Mouse (Mus musculus) myocyte (in vitro differentiated cells): ENCODE measurements around the gene Lrrc61. TPM values are rescaled to one million over a fixed set of nuclear protein-coding genes. Genes with fewer than 3 reads are reported as not detected.

Experiments used
- H3K27me3 ChIP-seq: one replicate; pipeline ENCODE4 v1.6.1; 2011; ENCODE audit not compliant: control insufficient read depth, insufficient read depth, insufficient read length
- H3K36me3 ChIP-seq: one replicate; pipeline ENCODE4 v1.6.1; 2011; ENCODE audit not compliant: control insufficient read depth, insufficient read depth
- H3K4me2 ChIP-seq: one replicate; pipeline ENCODE4 v1.6.1; 2011; ENCODE audit warnings: low read depth, control low read depth
- H3K4me3 ChIP-seq: one replicate; pipeline ENCODE4 v1.5.1; 2011; ENCODE audit warnings: mild to moderate bottlenecking, control low read depth, moderate library complexity
- H3K79me2 ChIP-seq: one replicate; pipeline ENCODE4 v1.6.1; 2011; ENCODE audit not compliant: control insufficient read depth, insufficient read depth
- H3ac ChIP-seq: one replicate; pipeline ENCODE4 v1.6.1; 2011; ENCODE audit not compliant: control insufficient read depth, insufficient read length
- CEBPB ChIP-seq: IDR thresholded peaks from 2 replicates; pipeline ENCODE4 v1.6.1; 2011; ENCODE audit warnings: mild to moderate bottlenecking, moderate library complexity; ENCODE audit not compliant: poor library complexity, insufficient read depth, severe bottlenecking
- E2F4 ChIP-seq: IDR thresholded peaks from one replicate; pipeline ENCODE4 v1.6.1; 2011; ENCODE audit warnings: mild to moderate bottlenecking, control low read depth, moderate library complexity; ENCODE audit not compliant: insufficient read depth
- MAX ChIP-seq: IDR thresholded peaks from one replicate; pipeline ENCODE4 v1.6.1; 2011; ENCODE audit warnings: low read depth, mild to moderate bottlenecking, control low read depth
- MYOD1 ChIP-seq, 3 experiments: IDR thresholded peaks; one replicate each; pipeline ENCODE4 v1.6.1; 2011; ENCODE audit warnings: control low read depth in 2 of 3, low read depth in 2 of 3, mild to moderate bottlenecking in 2 of 3, moderate library complexity in 1 of 3; ENCODE audit not compliant: insufficient read length in 2 of 3, control insufficient read depth in 1 of 3
- MYOG ChIP-seq, 3 experiments: IDR thresholded peaks; one replicate each; pipeline ENCODE4 v1.6.1; 2011; ENCODE audit warnings: control low read depth in 2 of 3, low read depth in 2 of 3, mild to moderate bottlenecking in 2 of 3; ENCODE audit not compliant: insufficient read length in 2 of 3, control insufficient read depth in 1 of 3, insufficient read depth in 1 of 3
- POLR2A ChIP-seq: IDR thresholded peaks from one replicate; pipeline ENCODE4 v1.6.1; 2011; ENCODE audit warnings: low read depth, mild to moderate bottlenecking, control low read depth, moderate library complexity; ENCODE audit not compliant: insufficient read length
- POLR2AphosphoS2 ChIP-seq: IDR thresholded peaks from one replicate; pipeline ENCODE4 v1.6.1; 2011; ENCODE audit warnings: low read depth, control low read depth; ENCODE audit not compliant: insufficient read length
- REST ChIP-seq: IDR thresholded peaks from one replicate; pipeline ENCODE4 v1.6.1; 2011; ENCODE audit warnings: mild to moderate bottlenecking, control low read depth, moderate library complexity; ENCODE audit not compliant: insufficient read depth, insufficient read length
- SRF ChIP-seq: IDR thresholded peaks from one replicate; pipeline ENCODE4 v1.6.1; 2011; ENCODE audit warnings: low read depth; ENCODE audit not compliant: control insufficient read depth, insufficient read length
- TCF12 ChIP-seq: IDR thresholded peaks from one replicate; pipeline ENCODE4 v1.6.1; 2011; ENCODE audit warnings: mild to moderate bottlenecking, control low read depth; ENCODE audit not compliant: poor library complexity, insufficient read depth, severe bottlenecking
- TCF3 ChIP-seq: IDR thresholded peaks from one replicate; pipeline ENCODE4 v1.6.1; 2011; ENCODE audit warnings: low read depth, control low read depth; ENCODE audit not compliant: insufficient read length
- USF1 ChIP-seq: IDR thresholded peaks from one replicate; pipeline ENCODE4 v1.6.1; 2011; ENCODE audit warnings: low read depth, mild to moderate bottlenecking, control low read depth, moderate library complexity
- polyA plus RNA-seq: library from polyadenylated mRNA; unstranded; fragments of >200 nt; fragmentation: generic; extraction: Trizol; gene quantifications from one replicate; pipeline ENCODE4 v1.2.1, GENCODE M21; 2012; ENCODE audit warnings: missing spikeins

The Lrrc61 gene
- polyA plus RNA-seq, 1 experiment: 10.0 TPM

- no peak overlapping the region for H3ac ChIP-seq
- peaks cover 10% of the 10 kb centered on the region for H3K79me2 ChIP-seq
- peaks cover 14% of the 10 kb centered on the region for H3K36me3 ChIP-seq
- no peak overlapping the region for H3K4me3 ChIP-seq
- H3K27me3 ChIP-seq: no peaks in the 10 kb centered on the region
- peak overlapping the region; percentile 95 for H3K4me2 ChIP-seq
- no peak for TF ChIP-seq POLR2A
- no peak for TF ChIP-seq REST
- no peak for TF ChIP-seq SRF
- TF ChIP-seq CEBPB: no peak
- no peak for TF ChIP-seq USF1
- no peak for TF ChIP-seq MYOD1 (IDR thresholded peaks at IDR 0.05; ENCODE audit: control insufficient read depth in 1 of 3, insufficient read length in 2 of 3, low read depth in 2 of 3)
- no peak for TF ChIP-seq POLR2AphosphoS2
- TF ChIP-seq MYOG (IDR thresholded peaks at IDR 0.05; ENCODE audit: control insufficient read depth in 1 of 3, insufficient read depth in 1 of 3, insufficient read length in 2 of 3, low read depth in 2 of 3): no peak
- TF ChIP-seq MAX: no peak
- no peak for TF ChIP-seq TCF12
- no peak for TF ChIP-seq E2F4
- no peak for TF ChIP-seq TCF3
These were observed 46.0 kb downstream of the Lrrc61 start for GRCm38 (mm10) chr6:48600594-48600993.

DNA sequence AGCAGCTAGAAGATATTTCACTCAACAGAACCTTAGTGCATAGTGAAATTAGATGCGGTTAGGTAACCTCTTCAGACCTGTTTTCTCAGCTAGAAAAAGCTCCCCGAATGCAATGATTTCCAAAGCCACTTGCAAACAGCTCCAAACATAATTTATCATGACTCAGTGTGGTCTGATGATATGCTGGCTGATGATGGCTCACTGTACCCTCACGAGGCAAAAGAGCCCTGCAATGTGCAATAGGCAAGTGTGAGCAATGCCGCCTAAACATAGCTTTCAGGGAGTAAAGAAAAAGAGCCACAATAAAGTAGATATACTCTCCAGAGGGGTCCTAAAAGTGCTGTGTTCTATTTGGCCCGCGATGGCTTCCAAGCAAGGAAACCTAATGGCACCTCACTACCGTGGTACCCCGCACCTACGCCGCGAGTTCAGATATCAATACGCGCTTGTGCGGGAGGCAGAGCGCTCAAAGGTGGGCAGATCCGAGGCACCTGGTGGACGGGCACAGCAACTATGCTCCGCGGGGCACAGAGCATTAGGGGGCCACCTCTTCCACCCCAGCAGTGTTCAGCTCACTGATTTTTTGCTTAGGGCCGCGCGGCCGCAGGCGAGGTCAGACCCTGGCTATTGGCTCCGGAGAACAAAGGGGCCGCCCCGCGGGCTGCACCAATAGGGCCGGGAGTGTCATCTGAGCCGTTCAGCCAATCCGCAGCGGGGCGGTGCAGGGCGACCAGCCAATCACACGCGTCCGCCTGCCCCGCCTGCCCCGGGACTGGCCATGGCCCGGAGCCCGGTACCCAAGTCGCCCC lies 46.9 kb downstream of the Lrrc61 start, which contains the start of gene Zfp775:
TSS of gene Zfp775 (plus strand) at position 793 of the 809 bp plus-strand sequence.
- peak; percentile 78 for TF ChIP-seq POLR2A
- TF ChIP-seq REST: no peak
- TF ChIP-seq CEBPB: no peak
- TF ChIP-seq SRF: no peak
- no peak for TF ChIP-seq TCF3
- TF ChIP-seq TCF12: no peak
- TF ChIP-seq MYOG (IDR thresholded peaks at IDR 0.05; ENCODE audit: control insufficient read depth in 1 of 3, insufficient read depth in 1 of 3, insufficient read length in 2 of 3, low read depth in 2 of 3): no peak
- TF ChIP-seq POLR2AphosphoS2: peak; percentile 89
- TF ChIP-seq MAX: no peak
- Histone ChIP-seq H3K4me2 (peak within 1 kb of the TSS; percentile 95), H3K79me2 (peaks cover 5% of the 10 kb centered on the region), H3K4me3 (peak within 1 kb of the TSS; percentile 59), H3K36me3 (peaks cover 14% of the 10 kb centered on the region), H3ac (peak within 1 kb of the TSS; percentile 60), H3K27me3 (no peaks in the 10 kb centered on the region)

DNA sequence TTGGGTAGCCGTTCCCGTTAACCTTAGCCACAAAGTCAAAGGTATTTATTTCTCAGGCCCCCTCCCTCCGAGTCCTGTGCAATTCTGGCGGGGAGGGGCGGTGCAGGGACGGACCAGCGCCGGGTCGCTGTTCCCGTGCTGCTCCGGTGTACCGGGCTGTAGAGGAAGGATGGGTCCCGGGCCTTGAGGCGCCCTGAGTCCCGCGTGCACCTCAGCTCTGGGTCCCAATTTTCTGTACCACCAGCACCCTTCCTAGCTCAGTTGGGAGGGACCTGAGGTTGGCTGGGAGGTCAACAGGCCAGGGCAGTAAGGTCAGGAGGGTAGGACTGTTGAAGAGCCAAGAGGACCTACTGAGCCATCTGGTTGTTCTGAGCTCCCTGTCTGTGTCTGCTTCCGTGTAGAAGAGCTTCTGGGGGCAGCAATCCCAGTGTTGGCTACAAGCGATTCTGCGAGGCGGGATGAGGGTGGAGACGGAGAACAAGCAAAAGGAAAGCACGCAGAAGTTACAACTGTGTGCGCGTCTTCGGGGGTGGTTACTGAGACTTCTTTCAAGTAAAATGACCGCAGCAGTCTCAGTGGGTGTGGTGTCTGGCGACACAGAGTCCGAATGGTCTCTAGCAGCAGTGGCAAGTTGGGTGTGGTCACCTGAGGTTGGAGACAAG lies 47.6 kb downstream of the Lrrc61 start:
- H3K36me3 ChIP-seq: peaks cover 14% of the 10 kb centered on the region
- H3K27me3 ChIP-seq: no peaks in the 10 kb centered on the region

DNA sequence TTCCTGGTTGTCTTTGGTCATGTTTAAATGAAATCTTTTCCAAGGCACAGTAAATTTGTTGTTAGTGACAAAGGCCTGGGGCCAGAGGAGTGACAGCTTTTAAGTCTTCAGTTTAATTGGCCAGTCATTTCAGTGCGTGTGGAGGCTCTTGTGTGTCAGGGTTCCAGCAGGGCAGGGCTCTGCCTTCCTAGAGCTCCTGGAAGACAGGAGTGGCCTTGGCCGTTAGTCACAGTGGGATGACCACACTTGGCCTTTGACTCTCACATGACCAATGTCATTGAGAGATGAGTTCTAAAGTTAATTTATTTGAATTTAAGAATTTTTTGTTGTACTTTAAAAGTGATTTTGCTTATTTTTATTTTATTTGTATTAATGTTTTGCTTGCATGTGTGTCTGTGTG lies 53.5 kb downstream of the Lrrc61 start:
- Histone ChIP-seq H3K4me2 (no peak overlapping the region), H3K79me2 (no peaks in the 10 kb centered on the region), H3ac (no peak overlapping the region), H3K36me3 (peaks cover 5% of the 10 kb centered on the region), H3K4me3 (no peak overlapping the region), H3K27me3 (no peaks in the 10 kb centered on the region)
- TF ChIP-seq POLR2A: no peak
- TF ChIP-seq MYOD1 (IDR thresholded peaks at IDR 0.05; ENCODE audit: control insufficient read depth in 1 of 3, insufficient read length in 2 of 3, low read depth in 2 of 3): no peak
- no peak for TF ChIP-seq TCF12
- TF ChIP-seq USF1: no peak
- no peak for TF ChIP-seq CEBPB
- no peak for TF ChIP-seq REST
- no peak for TF ChIP-seq SRF
- no peak for TF ChIP-seq MYOG (IDR thresholded peaks at IDR 0.05; ENCODE audit: control insufficient read depth in 1 of 3, insufficient read depth in 1 of 3, insufficient read length in 2 of 3, low read depth in 2 of 3)
- no peak for TF ChIP-seq TCF3
- TF ChIP-seq POLR2AphosphoS2: no peak
- no peak for TF ChIP-seq E2F4
- TF ChIP-seq MAX: no peak

More for the DNA sequence above, 47.6 kb downstream of the Lrrc61 start:
- Histone ChIP-seq H3K79me2 (peaks cover 5% of the 10 kb centered on the region), H3K4me3 (peak overlapping the region; percentile 59), H3K4me2 (peak overlapping the region; percentile 95), H3ac (peak overlapping the region; percentile 60)
- TF ChIP-seq MYOD1 (IDR thresholded peaks at IDR 0.05; ENCODE audit: control insufficient read depth in 1 of 3, insufficient read length in 2 of 3, low read depth in 2 of 3) (no peak), MYOG (IDR thresholded peaks at IDR 0.05; ENCODE audit: control insufficient read depth in 1 of 3, insufficient read depth in 1 of 3, insufficient read length in 2 of 3, low read depth in 2 of 3) (no peak), USF1 (no peak), E2F4 (no peak), SRF (no peak), POLR2A (no peak), TCF12 (no peak), MAX (no peak), REST (no peak), TCF3 (no peak), CEBPB (no peak), POLR2AphosphoS2 (no peak)
